Mouse (Mus musculus): ENCODE measurements around the gene Nrxn3.
A peak's percentile ranks its signal among the peaks of the same experiment; 100 is the strongest.

Nrxn3 gene

GRCm38 (mm10) chr12:88722691-88723070, at the start of gene Nrxn3:
Gene Nrxn3 (plus strand): TSS chr12:88722876.
- DNase-seq, result peak; percentile 6

GRCm38 (mm10) chr12:88704159-88704846, 18.4 kb upstream of the Nrxn3 start:
- DNase-seq, result no peak

GRCm38 (mm10) chr12:88705959-88706358, 16.7 kb upstream of the Nrxn3 start:
- no peak for DNase-seq

- DNase-seq, result no peak
Observed at GRCm38 (mm10) chr12:88707786-88708185, 14.9 kb upstream of the Nrxn3 start.

GRCm38 (mm10) chr12:88709223-88709622, 13.5 kb upstream of the Nrxn3 start:
- peak; percentile 57 for DNase-seq

- no peak for DNase-seq
Observed at GRCm38 (mm10) chr12:88713456-88713855, 9.2 kb upstream of the Nrxn3 start.

- no peak for DNase-seq
Observed at GRCm38 (mm10) chr12:88722031-88722690, 515 bp upstream of the Nrxn3 start.

- DNase-seq, result no peak
Observed at GRCm38 (mm10) chr12:88726316-88726715, 3.6 kb downstream of the Nrxn3 start.

GRCm38 (mm10) chr12:88726755-88727154, 4.1 kb downstream of the Nrxn3 start:
- no peak for DNase-seq

- DNase-seq, result no peak
Observed at GRCm38 (mm10) chr12:88730720-88731119, 8.0 kb downstream of the Nrxn3 start.

GRCm38 (mm10) chr12:88735045-88735444, 12.4 kb downstream of the Nrxn3 start:
- no peak for DNase-seq

- no peak for DNase-seq
Observed at GRCm38 (mm10) chr12:88737081-88737480, 14.4 kb downstream of the Nrxn3 start.

- no peak for DNase-seq
Observed at GRCm38 (mm10) chr12:88738616-88739015, 15.9 kb downstream of the Nrxn3 start.

- DNase-seq, result no peak
Observed at GRCm38 (mm10) chr12:88746788-88747187, 24.1 kb downstream of the Nrxn3 start.

- DNase-seq, result no peak
Observed at GRCm38 (mm10) chr12:88764791-88765190, 42.1 kb downstream of the Nrxn3 start.

- DNase-seq, result no peak
Observed at GRCm38 (mm10) chr12:88774666-88775065, 52.0 kb downstream of the Nrxn3 start.

- DNase-seq, result no peak
Observed at GRCm38 (mm10) chr12:88778036-88778435, 55.4 kb downstream of the Nrxn3 start.

- DNase-seq, result no peak
Observed at GRCm38 (mm10) chr12:88784199-88785147, 61.8 kb downstream of the Nrxn3 start.

- DNase-seq, result no peak
Observed at GRCm38 (mm10) chr12:88793314-88793713, 70.6 kb downstream of the Nrxn3 start.

- DNase-seq, result no peak
Observed at GRCm38 (mm10) chr12:88800990-88801655, 78.4 kb downstream of the Nrxn3 start.

GRCm38 (mm10) chr12:88801656-88802007, 79.0 kb downstream of the Nrxn3 start:
- DNase-seq, result no peak

GRCm38 (mm10) chr12:88808947-88809346, 86.3 kb downstream of the Nrxn3 start:
- no peak for DNase-seq

- DNase-seq, result no peak
Observed at GRCm38 (mm10) chr12:88812173-88812572, 89.5 kb downstream of the Nrxn3 start.

Data from kidney, adult 9 months (tissue).